Mouse (Mus musculus): Measurements from ENCODE around the gene Slc38a7.

- no peak for TF ChIP-seq POLR2A (IDR thresholded peaks at IDR 0.05; ENCODE audit: borderline replicate concordance, extremely low read depth, low read depth, low read length)
- TF ChIP-seq CTCF (IDR thresholded peaks at IDR 0.05; ENCODE audit: insufficient read depth, low read length) = no peak
These were observed 31.2 kb upstream of the Slc38a7 start for GRCm38 (mm10) chr8:95884491-95884890.

Data from lung, adult 2 months (tissue).